Mouse (Mus musculus) liver, embryonic 11.5 days (tissue): ENCODE measurements around the gene Fbxl15. TPM values are rescaled to one million over a fixed set of nuclear protein-coding genes. Genes with fewer than 3 reads are reported as not detected.

Source experiments
- ATAC-seq: fragments of 200-750 bp; cut with Nextera tagmentation; replicated peaks from 2 replicates; pipeline ENCODE4 v1.8.0; 2017; ENCODE audit warnings: moderate number of reproducible peaks, mild to moderate bottlenecking, moderate TSS enrichment, moderate library complexity; ENCODE audit not compliant: low FRiP score
- DNase-seq: peaks from one replicate; pipeline ENCODE4 v3.0.0-alpha.2; 2017; ENCODE audit warnings: low spot score
- H3K27ac ChIP-seq: fragments of 300-500 bp; sonication (generic); 2 replicates; pipeline ENCODE4 v1.5.1; 2014; ENCODE audit warnings: mild to moderate bottlenecking, low read depth, low read length, control low read depth
- H3K27me3 ChIP-seq: fragments of 300-500 bp; sonication (generic); replicated peaks from 2 replicates; pipeline ENCODE4 v1.6.1; 2014; ENCODE audit warnings: low read length, mixed read lengths; ENCODE audit not compliant: control insufficient read depth, insufficient read depth
- H3K36me3 ChIP-seq: fragments of 300-500 bp; sonication (generic); 2 replicates; pipeline ENCODE4 v1.6.1; 2014; ENCODE audit warnings: mild to moderate bottlenecking, low read length, moderate library complexity, mixed read lengths; ENCODE audit not compliant: control insufficient read depth, insufficient read depth
- H3K4me1 ChIP-seq: fragments of 300-500 bp; sonication (generic); replicated peaks from 2 replicates; pipeline ENCODE4 v1.6.1; 2014; ENCODE audit warnings: low read length, mixed read lengths; ENCODE audit not compliant: control insufficient read depth, insufficient read depth
- H3K4me2 ChIP-seq: fragments of 300-500 bp; sonication (generic); 2 replicates; pipeline ENCODE4 v1.6.1; 2014; ENCODE audit warnings: mild to moderate bottlenecking, control low read depth, moderate library complexity
- H3K4me3 ChIP-seq: fragments of 300-500 bp; sonication (generic); 2 replicates; pipeline ENCODE4 v1.5.1; 2014; ENCODE audit warnings: low read depth, low read length, control low read depth
- H3K9ac ChIP-seq: fragments of 300-500 bp; sonication (generic); 2 replicates; pipeline ENCODE4 v1.6.1; 2014; ENCODE audit warnings: low read depth, low read length, control low read depth
- H3K9me3 ChIP-seq: fragments of 300-500 bp; sonication (generic); 2 replicates; pipeline ENCODE4 v1.6.1; 2016; ENCODE audit warnings: low read length, inconsistent platforms, mixed read lengths; ENCODE audit not compliant: control insufficient read depth
- WGBS: fragments of 180-500 bp; shearing (Covaris S2); extraction: QIAGEN DNeasy Blood & Tissue Kit; methylation state at CpG from one replicate; pipeline ENCODE4 v1.1.7; 2014; 5-methylcytosine and 5-hydroxymethylcytosine counted together
- polyA plus RNA-seq: library from polyadenylated mRNA; unstranded; fragments of >200 nt; fragmentation: Nextera tagmentation; extraction: Ambion mirVana; gene quantifications from 2 replicates; pipeline ENCODE4 v1.2.1, GENCODE M21; 2014

Gene Fbxl15
- polyA plus RNA-seq, 1 experiment from 2014 or later: 16.4 TPM

- peak; percentile 29 for DNase-seq
- WGBS: 25% methylated on average over 7 of the region's 7 CpGs
Observed at GRCm38 (mm10) chr19:46344710-46345419, 16.9 kb downstream of the Fbxl15 start.

GRCm38 (mm10) chr19:46347146-46347545 lies 19.2 kb downstream of the Fbxl15 start:
- DNase-seq (no peak), ATAC-seq (no peak)
- Histone ChIP-seq H3K4me3 (no peak overlapping the region), H3K9me3 (no peaks in the 10 kb centered on the region), H3K9ac (no peak overlapping the region), H3K27ac (no peak overlapping the region), H3K4me2 (no peak overlapping the region), H3K36me3 (no peaks in the 10 kb centered on the region), H3K4me1 (0 out of 2 replicates have a peak, but pooled peaks cover 11% of the 10 kb centered on the region), H3K27me3 (0 out of 2 replicates have a peak, but pooled peaks cover 5% of the 10 kb centered on the region)
- 95% methylated on average over 1 of the region's 1 CpGs for WGBS

More at GRCm38 (mm10) chr19:46344710-46345419, 16.9 kb downstream of the Fbxl15 start:
- no peak overlapping the region for H3K27ac ChIP-seq
- no peaks in the 10 kb centered on the region for H3K9me3 ChIP-seq
- 0 out of 2 replicates have a peak, but pooled peaks cover 3% of the 10 kb centered on the region for H3K27me3 ChIP-seq
- H3K4me3 ChIP-seq: no peak overlapping the region
- ATAC-seq: no peak
- H3K4me2 ChIP-seq: no peak overlapping the region
- H3K9ac ChIP-seq: no peak overlapping the region
- no peaks in the 10 kb centered on the region for H3K36me3 ChIP-seq
- 0 out of 2 replicates have a peak, but pooled peaks cover 11% of the 10 kb centered on the region for H3K4me1 ChIP-seq

GRCm38 (mm10) chr19:46347936-46348668 lies 20.1 kb downstream of the Fbxl15 start:
- ATAC-seq: 0 out of 2 replicates have a peak, but pooled peaks have one; percentile 10

GRCm38 (mm10) chr19:46348761-46349458 lies 20.9 kb downstream of the Fbxl15 start:
- ATAC-seq (peak; percentile 58), DNase-seq (peak; percentile 78)
- WGBS: under 1% methylated on average over 73 of the region's 78 CpGs

More at GRCm38 (mm10) chr19:46347936-46348668, 20.1 kb downstream of the Fbxl15 start:
- Histone ChIP-seq H3K4me2 (peak overlapping the region; percentile 85), H3K4me1 (peaks cover 13% of the 10 kb centered on the region; the same call in 1 of the 2 replicates), H3K27ac (no peak overlapping the region), H3K36me3 (no peaks in the 10 kb centered on the region), H3K4me3 (peak overlapping the region; percentile 65), H3K9me3 (no peaks in the 10 kb centered on the region), H3K9ac (peak overlapping the region; percentile 74), H3K27me3 (0 out of 2 replicates have a peak, but pooled peaks cover 5% of the 10 kb centered on the region)
- DNase-seq: no peak
- WGBS: 33% methylated on average over 14 of the region's 14 CpGs

GRCm38 (mm10) chr19:46349550-46349949 lies 21.6 kb downstream of the Fbxl15 start:
- Histone ChIP-seq H3K36me3 (no peaks in the 10 kb centered on the region), H3K9ac (peak overlapping the region; percentile 74), H3K4me2 (peak overlapping the region; percentile 85), H3K27ac (no peak overlapping the region), H3K4me1 (peaks cover 13% of the 10 kb centered on the region; the same call in 1 of the 2 replicates), H3K27me3 (0 out of 2 replicates have a peak, but pooled peaks cover 5% of the 10 kb centered on the region), H3K9me3 (no peaks in the 10 kb centered on the region), H3K4me3 (peak overlapping the region; percentile 65)
- 39% methylated on average over 6 of the region's 6 CpGs for WGBS
- ATAC-seq (no peak), DNase-seq (no peak)

More at GRCm38 (mm10) chr19:46348761-46349458, 20.9 kb downstream of the Fbxl15 start:
- Histone ChIP-seq H3K4me1 (peaks cover 13% of the 10 kb centered on the region; the same call in 1 of the 2 replicates), H3K27me3 (0 out of 2 replicates have a peak, but pooled peaks cover 5% of the 10 kb centered on the region), H3K9ac (peak overlapping the region; percentile 74), H3K9me3 (no peaks in the 10 kb centered on the region), H3K36me3 (no peaks in the 10 kb centered on the region), H3K4me2 (peak overlapping the region; percentile 85), H3K4me3 (peak overlapping the region; percentile 65), H3K27ac (no peak overlapping the region; the same call in 1 of the 2 replicates)

- peak within 1 kb of the TSS; percentile 65 for H3K4me3 ChIP-seq
- peak within 1 kb of the TSS; percentile 85 for H3K4me2 ChIP-seq
- 57% methylated on average over 10 of the region's 10 CpGs for WGBS
- H3K27me3 ChIP-seq: 0 out of 2 replicates have a peak, but pooled peaks cover 5% of the 10 kb centered on the region
- H3K9me3 ChIP-seq: no peaks in the 10 kb centered on the region
- H3K9ac ChIP-seq: peak within 1 kb of the TSS; percentile 74
- no peak for ATAC-seq
- H3K27ac ChIP-seq: no peak within 1 kb of the TSS; the same call in 1 of the 2 replicates
- peaks cover 10% of the 10 kb centered on the region; the same call in 1 of the 2 replicates for H3K4me1 ChIP-seq
- H3K36me3 ChIP-seq: no peaks in the 10 kb centered on the region
- DNase-seq: no peak
Observed at GRCm38 (mm10) chr19:46350168-46350932, 22.4 kb downstream of the Fbxl15 start, which contains the start of gene 2310034G01Rik. 2310034G01Rik (minus strand) TSS chr19:46350302.

- H3K27ac ChIP-seq: no peak overlapping the region; the same call in none of the 2 replicates
- H3K4me1 ChIP-seq: peaks cover 6% of the 10 kb centered on the region; the same call in 1 of the 2 replicates
- ATAC-seq: peak; percentile 89
- DNase-seq: peak; percentile 85
- H3K36me3 ChIP-seq: no peaks in the 10 kb centered on the region
- under 1% methylated on average over 29 of the region's 29 CpGs for WGBS
- H3K9ac ChIP-seq: peak overlapping the region; percentile 78
- H3K9me3 ChIP-seq: no peaks in the 10 kb centered on the region
- H3K4me2 ChIP-seq: peak overlapping the region; percentile 99
- H3K4me3 ChIP-seq: peak overlapping the region; percentile 70
- H3K27me3 ChIP-seq: no peaks in the 10 kb centered on the region
Observed at GRCm38 (mm10) chr19:46356701-46357138, 28.7 kb downstream of the Fbxl15 start.
